Mouse (Mus musculus) bone marrow, adult 2 months (tissue): ENCODE data around the gene Prkaa1.

ENCODE experiments used
- CTCF ChIP-seq: fragments of 200-500 bp; IDR thresholded peaks from 2 replicates; pipeline ENCODE4 v1.5.1; 2011; ENCODE audit warnings: low read length, control low read depth; ENCODE audit not compliant: control insufficient read depth, insufficient read depth
- POLR2A ChIP-seq: fragments of 200-500 bp; IDR thresholded peaks from 2 replicates; pipeline ENCODE4 v1.6.1; 2011; ENCODE audit warnings: low read depth, mild to moderate bottlenecking, control low read depth, low read length, borderline replicate concordance; ENCODE audit not compliant: control insufficient read depth

- TF ChIP-seq CTCF = no peak
- no peak for TF ChIP-seq POLR2A
Observed at GRCm38 (mm10) chr15:5106293-5106692, 37.4 kb upstream of the Prkaa1 start.
